Mouse (Mus musculus) cerebellum, adult 18-20 months (tissue): Measurements from ENCODE around the gene Gm28363.
"Not testable (repeated sequence)": the region's sequence is repeated elsewhere in the genome, so short reads cannot be mapped to it uniquely, and the experiment has no call there.

Source experiments
- DNase-seq, 2 experiments: peaks; one replicate each; pipeline ENCODE4 v3.0.0; 2021

The Gm28363 gene

GRCm38 (mm10) chr1:117696831-117697230 lies at the start of gene Gm28363:
Gene Gm28363 (plus strand): TSS chr1:117697131.
- not testable (repeated sequence) for DNase-seq

GRCm38 (mm10) chr1:117650236-117650635 lies 46.7 kb upstream of the Gm28363 start:
- not testable (repeated sequence) for DNase-seq
